Mouse (Mus musculus) layer of hippocampus, adult 18-20 months (tissue): ENCODE measurements at regions not wholly inside any gene's neighbourhood (a gene's known extent, or its start where the extent isn't known, plus 50 kb on each side); places are given as distances from the start of the nearest gene placed in this dataset.
A peak's percentile ranks its signal among the peaks of the same experiment; 100 is the strongest.

ENCODE experiments used
- DNase-seq, 2 experiments: peaks; one replicate each; pipeline ENCODE4 v3.0.0; 2022; ENCODE audit warnings: low spot score in 2 of 2

DNA sequence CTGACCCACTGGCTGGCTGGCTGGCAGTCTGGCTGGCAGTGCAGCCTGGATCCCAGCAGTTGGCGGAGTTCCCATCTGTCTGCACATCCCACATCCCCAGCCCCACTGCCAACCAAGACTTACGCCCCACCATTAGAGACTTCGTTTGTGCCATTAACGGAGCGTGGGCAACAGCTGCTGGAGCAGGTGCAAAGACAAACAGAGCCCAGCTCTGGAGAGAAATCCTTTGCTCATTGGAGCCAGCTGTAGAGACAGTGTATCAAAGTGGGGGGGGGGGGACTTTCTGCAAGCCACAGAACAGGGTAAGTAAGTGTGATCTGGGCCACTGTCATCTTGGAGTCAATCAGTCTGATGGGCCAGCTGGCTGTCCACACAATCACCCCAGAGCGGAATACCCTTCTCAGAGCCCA, 52.3 kb downstream of the Rplp1 start:
- peak; percentile 22 to 37 for DNase-seq

DNA sequence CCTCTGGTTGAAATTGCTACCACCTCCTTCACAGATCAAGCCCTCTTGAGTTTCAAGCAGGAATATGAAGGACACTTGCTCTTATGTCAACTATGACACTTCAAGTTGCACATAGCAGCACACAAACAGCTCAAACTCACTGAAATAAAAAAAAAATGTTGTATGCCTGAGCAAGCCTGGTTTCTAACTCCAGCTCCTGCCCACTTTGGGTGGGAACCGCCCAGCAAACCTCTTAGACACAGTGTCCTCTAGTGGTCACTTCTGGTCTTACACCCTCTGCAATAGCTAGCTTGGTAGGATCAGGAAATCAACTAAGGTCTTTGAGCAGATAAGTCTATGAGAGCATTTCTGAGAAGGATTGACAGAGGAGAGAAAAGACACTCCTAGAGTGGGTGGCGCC, 54.2 kb downstream of the Rplp1 start:
- peak in 1 of 2 experiments; percentile 52 for DNase-seq

DNA sequence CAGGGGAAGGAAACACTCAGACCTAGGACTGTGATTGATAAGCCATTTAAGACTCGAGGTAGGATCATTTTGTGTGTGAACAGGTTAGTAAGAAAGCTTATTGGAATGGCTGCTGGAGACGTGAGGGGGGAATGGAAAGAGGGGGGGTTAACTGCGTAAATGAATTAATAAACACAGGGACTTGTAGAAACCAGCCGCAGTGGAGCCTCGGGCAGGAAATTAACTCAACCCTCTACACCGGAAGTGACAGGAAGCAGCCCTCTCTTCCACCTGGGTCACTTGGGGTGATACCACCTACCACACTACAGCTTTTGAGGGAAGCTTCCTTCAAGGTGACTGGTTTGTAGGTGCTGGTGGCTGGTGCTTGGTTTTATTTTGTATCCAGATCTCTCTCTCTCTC, 54.9 kb downstream of the Rplp1 start:
- DNase-seq, result no peak

DNA sequence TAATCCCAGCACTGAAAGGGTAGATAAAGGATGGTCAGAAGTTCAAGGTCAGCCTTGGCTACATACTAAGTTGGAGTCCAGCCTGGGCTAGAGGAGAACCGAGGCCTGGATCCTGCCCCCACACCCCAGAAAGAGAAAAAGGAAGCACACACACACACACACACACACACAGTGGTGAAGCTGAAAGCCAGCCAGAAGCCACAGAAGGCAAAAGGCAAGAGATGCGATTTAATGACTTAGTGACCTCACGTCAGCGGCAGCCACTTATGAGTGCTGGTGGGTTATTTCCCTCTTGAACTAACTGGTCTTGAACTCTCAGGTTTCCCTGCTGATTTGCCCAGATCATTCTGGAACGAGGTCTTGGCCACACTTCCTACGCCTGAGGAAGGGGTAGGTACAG, 56.5 kb downstream of the Rplp1 start:
- no peak for DNase-seq

DNA sequence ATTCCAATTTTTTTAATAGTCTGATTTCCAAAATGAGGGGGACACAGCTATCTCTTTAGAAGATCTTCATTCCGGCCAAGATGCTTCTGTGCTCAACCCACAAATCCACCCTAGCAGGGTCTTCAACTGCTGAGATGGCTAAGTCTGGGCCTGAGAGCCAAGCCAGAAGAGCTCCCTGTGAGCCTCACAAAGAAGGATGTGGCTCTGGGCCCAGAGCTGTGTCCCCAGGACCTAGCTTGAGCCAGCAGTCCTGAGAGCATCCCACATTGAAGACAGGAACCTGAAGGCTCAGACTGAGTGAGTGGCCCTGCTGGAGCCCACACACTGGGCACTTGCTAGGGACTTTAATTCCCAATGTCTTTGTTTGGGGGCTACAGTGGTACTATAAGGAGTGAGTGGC, 57.7 kb downstream of the Rplp1 start:
- no peak for DNase-seq

DNA sequence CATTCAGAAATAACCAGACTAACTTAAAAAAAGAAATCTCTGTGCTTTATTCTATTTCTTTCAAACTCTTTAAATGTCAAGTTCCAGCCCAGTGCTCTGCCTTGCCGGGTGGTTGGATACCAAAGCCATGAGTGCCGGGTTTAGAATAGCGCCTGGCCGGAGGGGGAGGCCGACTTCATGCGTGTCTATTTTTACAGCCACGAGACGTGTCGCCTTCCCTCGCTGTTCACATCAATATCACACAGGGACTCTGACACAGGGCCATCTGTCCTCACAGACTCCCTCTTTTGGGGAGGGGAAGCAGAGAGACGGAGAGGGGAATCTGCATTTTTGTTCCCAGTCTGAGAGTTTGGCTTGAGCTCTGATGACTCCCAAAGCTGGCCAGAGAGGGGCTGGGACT, 58.7 kb downstream of the Rplp1 start:
- DNase-seq, result no peak

DNA sequence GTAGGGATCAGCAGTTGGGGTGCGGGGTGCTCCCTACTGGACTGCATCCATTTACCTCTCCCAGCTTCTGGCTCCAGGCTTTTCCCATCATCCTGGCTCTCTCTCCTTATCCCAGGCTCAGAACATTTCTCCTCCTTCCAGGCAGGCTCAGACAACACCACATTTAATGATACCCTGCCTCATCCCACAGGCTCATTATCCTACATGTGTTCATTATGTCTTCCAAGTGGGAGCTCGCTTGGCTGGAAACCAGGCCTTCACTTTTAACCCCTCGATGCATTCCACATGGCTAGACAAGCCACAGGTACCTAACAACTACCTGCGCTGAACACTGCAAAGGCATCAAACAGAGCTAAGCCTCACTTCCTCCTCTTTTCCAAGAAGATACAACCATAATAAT, 60.5 kb downstream of the Rplp1 start:
- DNase-seq, result no peak

DNA sequence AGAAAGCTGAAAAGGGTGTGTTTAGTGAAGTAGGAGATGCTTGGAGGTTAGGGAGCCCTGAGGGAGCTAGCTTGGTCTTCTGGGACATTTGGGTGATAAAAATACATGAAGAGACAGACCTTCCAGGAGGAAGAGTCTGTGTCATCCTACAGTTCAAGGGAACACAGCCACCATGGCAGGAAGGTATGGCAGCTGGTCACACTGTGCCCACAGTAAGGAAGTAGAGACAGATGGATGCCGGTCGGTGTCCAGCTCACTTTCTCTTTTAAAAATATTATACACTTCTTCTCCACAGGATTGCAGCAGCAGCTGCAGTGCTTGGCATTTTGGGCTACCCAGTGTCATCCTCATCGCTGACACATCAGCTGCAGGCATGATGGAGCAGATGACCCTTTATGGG, 63.0 kb downstream of the Rplp1 start:
- DNase-seq, result no peak

DNA sequence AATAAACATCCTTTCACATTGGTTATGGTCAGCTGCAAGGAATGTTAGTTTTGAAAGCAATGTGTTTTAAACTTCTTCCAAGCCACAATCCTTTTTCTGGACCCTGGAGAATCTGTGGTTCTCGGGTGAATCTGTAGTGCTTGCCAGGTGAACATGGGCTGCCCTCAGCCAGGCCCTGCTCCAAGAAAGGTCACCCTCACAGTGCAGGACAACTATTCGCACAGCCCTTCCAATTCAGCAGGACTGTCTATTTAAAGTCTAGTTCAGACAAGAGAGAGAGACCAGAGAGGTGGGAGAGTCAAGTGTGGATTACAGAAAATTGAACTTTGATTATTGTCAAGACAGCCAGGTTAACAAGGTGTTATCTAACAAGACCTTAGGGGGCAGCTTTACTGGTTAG, 65.9 kb downstream of the Rplp1 start:
- DNase-seq, result no peak

DNA sequence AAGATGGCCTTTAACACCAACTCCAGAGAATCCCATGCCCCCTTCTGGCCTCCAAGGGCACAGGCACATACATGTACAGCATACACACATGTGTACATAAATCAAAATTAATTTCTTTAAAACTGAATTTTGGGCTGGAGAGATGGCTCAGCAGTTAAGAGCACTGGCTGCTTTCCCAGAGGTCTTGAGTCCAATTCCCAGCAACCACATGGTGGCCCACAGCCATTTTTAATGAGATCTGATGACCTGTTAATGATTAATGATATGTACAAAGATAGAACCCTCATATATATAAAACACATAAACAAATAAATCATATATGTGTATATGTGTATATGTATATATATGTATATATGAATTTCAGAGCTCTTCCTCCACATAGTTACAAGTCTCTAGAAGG, 66.8 kb downstream of the Rplp1 start:
- DNase-seq, result no peak

DNA sequence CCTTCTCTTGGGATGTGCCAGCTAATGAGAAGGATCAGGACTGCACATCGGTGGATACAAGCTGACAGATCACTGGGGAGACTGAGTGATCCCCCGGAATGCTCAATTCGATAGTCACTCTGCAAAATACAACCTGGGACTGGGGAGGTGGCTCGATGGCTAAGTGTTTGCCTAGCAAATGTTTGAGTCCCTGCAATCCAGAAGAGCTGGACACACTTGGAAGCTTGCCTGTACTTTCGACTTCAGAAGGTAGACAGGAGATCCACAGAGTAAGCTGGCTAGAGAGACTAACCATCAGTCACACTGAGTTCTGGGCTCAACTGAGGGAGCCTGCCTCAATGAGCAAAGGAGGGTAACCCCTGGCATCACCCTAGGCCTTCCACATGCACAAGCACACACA, 69.7 kb downstream of the Rplp1 start:
- DNase-seq, result no peak

DNA sequence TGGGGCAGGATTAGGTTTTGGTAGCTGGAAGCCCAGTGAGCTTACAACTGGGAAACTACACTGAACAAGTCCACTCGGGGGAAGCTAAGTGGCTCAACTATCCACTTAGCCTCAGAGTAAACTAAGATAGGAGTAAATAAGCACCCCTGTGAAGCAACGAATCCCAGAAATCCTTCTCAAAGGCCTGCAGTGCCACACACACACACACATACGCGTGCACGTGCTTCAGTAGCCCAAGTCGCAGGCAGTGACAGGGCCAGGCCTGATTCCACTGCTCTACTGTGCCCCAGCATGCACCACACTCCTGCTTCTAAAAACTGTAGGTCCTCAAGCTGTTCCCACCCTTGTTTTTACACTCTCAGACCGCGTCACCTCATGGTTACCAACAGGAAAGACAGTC, 70.2 kb downstream of the Rplp1 start:
- DNase-seq, result no peak

DNA sequence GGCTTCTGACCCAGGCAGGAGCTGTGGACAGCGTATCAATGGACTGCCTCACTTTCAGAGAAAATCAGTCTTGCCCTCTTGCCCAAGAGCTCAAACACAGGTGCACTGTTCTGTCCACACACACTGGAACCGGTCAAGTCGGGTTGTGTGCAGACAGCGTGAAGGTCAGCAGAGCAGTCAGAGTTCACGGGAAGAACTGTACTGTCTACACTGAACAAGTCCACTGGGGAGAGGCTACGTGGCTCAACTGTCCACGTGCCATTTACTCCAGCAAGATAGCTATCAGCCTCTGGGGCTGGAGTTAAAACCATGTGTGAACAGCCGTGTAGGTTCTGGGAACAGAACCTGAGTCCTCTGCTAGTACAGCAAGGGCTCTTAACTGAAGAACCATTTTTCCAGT, 70.8 kb downstream of the Rplp1 start:
- no peak for DNase-seq

DNA sequence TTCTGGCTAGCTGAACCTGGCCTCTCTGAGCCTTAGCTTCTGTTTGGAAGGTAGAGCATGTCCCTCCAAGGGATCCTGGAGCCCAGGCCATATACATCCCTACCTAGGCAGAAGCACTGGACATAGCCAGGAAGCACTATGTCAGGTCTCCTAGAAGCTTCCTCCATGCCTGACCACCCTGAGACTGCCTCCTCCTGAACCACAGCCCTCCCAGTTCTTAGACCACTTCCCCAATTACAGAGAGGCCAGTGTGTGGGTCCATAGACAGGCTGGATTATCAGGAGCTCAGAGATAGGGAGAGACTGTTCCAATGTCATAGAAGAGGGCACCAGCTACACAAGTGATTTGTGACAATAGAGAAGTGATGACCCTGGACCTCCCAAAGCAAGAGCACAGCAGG, 72.0 kb downstream of the Rplp1 start:
- DNase-seq, result no peak

DNA sequence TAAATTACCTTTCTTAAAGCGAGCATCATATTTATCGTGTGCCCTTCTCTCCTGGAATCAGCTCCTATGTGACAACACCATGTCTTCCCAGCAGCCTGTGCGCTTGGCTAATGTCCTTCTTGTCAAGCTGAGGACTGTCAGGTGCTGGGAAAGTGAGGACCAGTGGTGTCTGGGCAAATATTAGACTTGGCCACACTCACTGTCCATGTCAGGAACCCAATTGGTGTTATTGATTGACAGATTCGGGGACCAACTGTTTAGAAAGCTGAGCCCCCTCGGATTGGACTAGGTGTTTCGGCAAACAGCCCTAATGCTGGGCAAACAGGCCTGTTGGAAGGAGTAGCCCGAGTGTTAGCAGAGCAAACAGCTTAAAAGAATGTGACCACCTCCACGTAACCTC, 73.1 kb downstream of the Rplp1 start:
- no peak for DNase-seq

DNA sequence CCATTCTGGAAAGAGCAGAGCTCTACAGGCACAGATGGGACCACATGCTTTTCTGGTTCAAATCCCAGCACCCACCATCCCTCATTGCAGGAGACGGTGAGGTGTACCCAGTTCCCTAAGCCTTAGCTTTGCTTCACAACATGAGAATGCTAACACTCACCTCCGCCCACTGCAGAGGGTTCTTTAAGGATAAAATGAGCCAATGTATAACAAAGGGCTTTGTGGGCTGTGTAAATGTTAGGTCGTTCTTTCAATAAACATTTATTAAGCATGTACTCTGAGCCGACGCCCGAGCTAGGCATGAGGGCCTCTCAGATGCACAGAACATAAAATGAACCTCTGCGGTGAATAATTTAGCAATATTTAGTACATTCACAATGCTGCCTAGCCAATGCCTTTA, 74.0 kb downstream of the Rplp1 start:
- no peak for DNase-seq

DNA sequence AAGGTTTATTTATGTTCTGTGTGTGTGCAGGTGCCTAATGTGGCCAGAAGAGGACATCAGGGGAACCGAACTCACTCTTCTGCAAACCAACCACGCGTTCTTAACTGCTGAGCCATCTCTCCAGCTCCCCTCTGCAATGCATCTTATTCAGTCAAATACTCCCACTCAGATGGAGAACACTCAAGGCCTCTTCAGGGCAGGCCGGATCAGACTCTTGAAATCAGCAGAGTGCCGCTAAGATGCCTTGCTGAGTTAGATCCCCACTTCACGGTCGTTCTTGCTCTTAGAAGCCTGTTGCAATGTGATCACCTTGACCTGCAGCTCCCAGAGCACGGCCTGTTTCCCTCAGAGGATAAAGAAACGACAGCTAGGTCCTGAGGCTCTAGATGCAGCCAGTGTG, 81.1 kb downstream of the Rplp1 start:
- DNase-seq, result no peak

DNA sequence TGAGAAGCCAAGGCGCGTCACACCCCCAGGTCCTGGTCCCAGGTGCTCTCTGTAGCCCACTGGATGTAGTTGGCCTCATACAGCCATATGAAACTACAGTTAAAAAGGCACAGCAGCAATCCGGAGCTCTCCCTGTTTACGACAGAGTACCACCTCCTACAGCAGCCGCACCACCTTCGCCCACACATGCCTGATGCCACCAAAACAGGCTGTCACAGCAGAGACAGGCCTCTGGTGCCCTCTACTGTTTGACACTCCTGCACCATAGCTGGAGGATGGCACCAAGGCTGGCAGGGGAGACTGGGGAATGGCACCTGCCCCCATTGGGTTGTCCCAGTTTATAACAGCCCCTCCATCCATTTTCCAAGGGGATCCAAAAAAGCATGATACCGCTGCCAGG, 84.1 kb downstream of the Rplp1 start:
- peak; percentile 83 to 94 for DNase-seq

DNA sequence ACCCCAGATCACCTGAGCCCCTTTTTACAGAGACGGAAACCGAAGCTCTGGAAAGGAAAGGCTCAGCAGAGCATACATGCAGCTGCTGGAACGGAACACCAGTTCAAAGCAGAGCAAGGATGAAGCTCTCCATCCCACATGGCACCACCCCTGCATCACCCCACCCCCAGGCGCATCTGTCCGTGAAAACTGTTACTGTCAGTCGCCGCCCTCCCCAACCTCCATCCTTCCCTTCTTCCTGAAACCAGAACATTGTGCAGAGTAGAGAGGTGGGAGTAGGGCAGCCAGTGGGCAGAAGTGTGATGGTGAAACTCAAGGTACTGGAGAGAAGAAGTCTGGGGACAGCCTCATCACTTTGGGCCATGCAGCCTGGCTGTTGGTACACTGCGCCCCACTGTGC, 84.6 kb downstream of the Rplp1 start:
- DNase-seq, result no peak

DNA sequence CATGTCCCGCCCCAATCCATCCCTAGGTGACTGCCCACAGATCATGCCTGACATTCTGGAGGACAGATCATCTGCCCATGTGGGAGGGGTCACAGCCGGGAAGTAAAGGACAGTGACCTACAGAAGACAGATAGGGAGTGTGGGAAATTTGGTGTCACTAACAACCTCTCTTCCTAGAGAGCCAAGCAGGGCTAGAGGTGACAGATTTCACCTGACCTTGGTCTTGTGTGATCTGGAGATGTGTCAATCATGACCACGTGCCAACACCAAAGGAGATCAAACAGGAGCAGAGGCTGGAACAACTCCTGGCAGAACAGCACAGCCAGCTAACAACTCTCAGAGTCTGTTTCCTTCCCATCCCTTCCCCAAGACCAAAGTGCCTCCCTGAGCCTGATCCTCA, 85.0 kb downstream of the Rplp1 start:
- DNase-seq, result no peak

DNA sequence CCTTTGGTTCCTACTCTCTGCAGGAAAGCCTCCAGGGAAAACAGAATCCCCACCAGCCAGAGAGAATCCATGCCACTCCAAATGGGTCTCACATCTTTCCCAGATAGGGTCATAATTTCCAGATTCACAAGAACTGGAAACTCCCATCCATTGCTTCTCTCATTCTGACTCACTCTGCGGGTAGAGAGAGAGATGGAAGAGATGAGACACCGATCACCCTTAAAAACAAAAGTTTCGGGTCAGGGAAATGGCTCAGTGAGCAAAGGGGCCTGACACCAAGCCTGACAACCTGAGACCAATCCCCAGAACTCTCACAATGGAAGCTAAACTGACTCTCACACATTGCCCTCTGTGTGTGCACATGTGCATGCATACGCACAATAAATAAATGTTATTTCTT, 86.6 kb downstream of the Rplp1 start:
- no peak for DNase-seq

DNA sequence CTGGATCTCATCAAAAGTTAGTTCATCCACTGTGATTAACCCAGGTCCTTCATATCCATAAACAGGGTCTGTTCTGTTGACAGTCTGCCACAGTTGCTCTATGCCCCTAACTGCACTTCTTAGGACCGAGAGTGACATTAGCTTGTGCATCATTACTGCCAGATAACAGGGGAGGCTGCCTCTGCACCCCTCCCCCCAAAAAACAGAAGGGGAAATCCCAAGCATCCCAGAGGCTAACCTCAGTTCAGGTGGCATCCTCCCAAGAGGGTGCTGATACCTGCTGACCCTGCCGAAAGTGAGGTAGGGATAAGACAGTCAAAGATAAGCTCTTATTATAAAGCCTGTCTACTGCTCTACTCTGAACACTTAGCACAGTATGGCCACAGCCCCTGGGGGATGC, 87.3 kb downstream of the Rplp1 start:
- DNase-seq, result no peak

DNA sequence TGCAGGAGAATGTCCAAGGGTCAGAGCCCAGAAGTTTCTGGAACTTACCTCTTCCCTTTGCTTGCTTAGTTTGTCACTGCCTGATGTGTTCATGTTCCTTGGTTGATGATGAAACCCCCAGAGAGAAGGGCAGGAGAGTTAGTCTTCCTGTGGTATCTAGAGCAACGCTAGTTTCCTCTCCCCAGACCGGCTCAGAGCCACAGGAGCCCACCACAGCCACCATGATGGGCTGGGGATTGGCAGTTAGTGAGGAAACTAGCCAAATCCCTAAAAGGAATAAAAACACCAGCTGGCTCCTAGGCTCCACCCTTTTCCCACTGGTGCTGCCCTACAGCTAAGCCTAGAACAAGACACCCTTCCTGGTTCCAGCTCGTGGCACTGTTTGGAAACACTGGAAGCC, 87.9 kb downstream of the Rplp1 start:
- no peak for DNase-seq

DNA sequence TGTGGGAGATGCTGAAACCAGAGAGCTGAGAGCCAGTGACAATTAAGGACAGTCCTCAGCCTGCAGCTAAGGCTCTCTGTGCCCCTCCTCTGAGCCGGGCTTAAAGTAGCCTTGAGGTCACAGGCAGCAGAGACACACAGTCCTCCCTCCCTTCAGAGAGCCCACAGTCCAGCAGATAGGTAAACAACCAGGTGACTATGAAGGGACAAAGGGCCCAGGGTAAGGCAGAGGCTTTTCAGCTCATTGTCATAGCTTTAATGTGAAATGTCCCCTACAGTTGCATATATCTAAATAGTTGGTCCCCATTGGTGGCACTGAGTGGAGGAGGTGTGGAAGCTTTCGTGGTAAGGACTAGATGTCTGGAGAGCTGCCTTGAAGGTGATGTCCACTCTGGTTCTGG, 88.5 kb downstream of the Rplp1 start:
- no peak for DNase-seq

DNA sequence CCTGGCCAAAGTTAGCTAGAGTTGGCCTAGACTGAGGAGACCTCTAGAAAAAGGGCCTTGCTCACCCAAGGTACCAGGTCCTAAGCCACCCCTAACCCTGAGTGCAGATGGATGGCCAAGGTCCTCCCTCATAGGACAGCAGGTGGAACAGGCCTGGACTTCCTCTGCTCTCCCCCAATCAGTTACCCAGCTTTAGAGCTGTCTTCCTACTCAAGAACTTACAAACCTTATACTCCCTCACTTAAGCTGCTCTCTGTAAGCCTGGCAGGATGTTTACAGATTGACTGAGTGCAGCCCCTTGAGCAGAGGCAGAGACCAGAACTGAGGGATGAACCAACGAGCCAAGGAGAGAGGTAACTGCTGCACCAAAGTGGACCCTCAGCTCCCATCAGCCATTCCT, 94.5 kb downstream of the Rplp1 start:
- DNase-seq, result no peak
